Mouse (Mus musculus): Measurements from ENCODE around the gene Git2. TPM values are rescaled to one million over a fixed set of nuclear protein-coding genes. Genes with fewer than 3 reads are reported as not detected.

Git2 gene
- total and polyA plus RNA-seq, 3 experiments = 104 to 227 (median 201) TPM

- DNase-seq (ENCODE audit: low spot score) (peak; percentile 89), ATAC-seq (ENCODE audit: extremely low read depth, insufficient number of reproducible peaks, low FRiP score, poor library complexity, severe bottlenecking) (peak; percentile 75)
- Histone ChIP-seq H3K4me1 (ENCODE audit: insufficient read depth, low read depth, low read length) (peaks cover 23% of the 10 kb centered on the region), H3K36me3 (replicated peaks) (peaks cover 39% of the 10 kb centered on the region), H3K27me3 (ENCODE audit: insufficient read depth, low read length) (peaks cover 34% of the 10 kb centered on the region), H3K4me3 (ENCODE audit: low read depth, low read length) (peak within 1 kb of the TSS; percentile 94), H3K9me3 (replicated peaks) (no peaks in the 10 kb centered on the region)
- TF ChIP-seq CTCF (IDR thresholded peaks at IDR 0.05; ENCODE audit: low read depth, low read length) (peak; percentile 29; the same call in 1 of the 2 replicates), GATA1 (IDR thresholded peaks at IDR 0.05; ENCODE audit: borderline replicate concordance, low read length) (no peak)
These were observed 67.8 kb downstream of the Git2 start, which contains the start of gene Tchp for GRCm38 (mm10) chr5:114707265-114708068. Gene Tchp (plus strand): TSS chr5:114707760.

- Histone ChIP-seq H3K4me3 (ENCODE audit: low read depth, low read length) (no peak overlapping the region), H3K36me3 (replicated peaks) (no peaks in the 10 kb centered on the region), H3K4me1 (ENCODE audit: insufficient read depth, low read depth, low read length) (peaks cover 7% of the 10 kb centered on the region; the same call in 1 of the 2 replicates), H3K27me3 (ENCODE audit: insufficient read depth, low read length) (peaks cover 47% of the 10 kb centered on the region), H3K9me3 (replicated peaks) (no peaks in the 10 kb centered on the region)
- ATAC-seq (ENCODE audit: extremely low read depth, insufficient number of reproducible peaks, low FRiP score, poor library complexity, severe bottlenecking) (peak; percentile 15; the same call in 1 of the 2 replicates), DNase-seq (ENCODE audit: low spot score) (no peak)
- TF ChIP-seq CTCF (IDR thresholded peaks at IDR 0.05; ENCODE audit: low read depth, low read length) = 0 out of 2 replicates have a peak, but pooled peaks have one; percentile 13
- TF ChIP-seq POLR2AphosphoS5 (IDR thresholded peaks at IDR 0.05; ENCODE audit: insufficient replicate concordance, low read depth, low read length) = no peak
These were observed 72.6 kb downstream of the Git2 start for GRCm38 (mm10) chr5:114702403-114703392.

GRCm38 (mm10) chr5:114699015-114699414 is 76.3 kb downstream of the Git2 start:
- Histone ChIP-seq H3K36me3 (replicated peaks) (no peaks in the 10 kb centered on the region), H3K9me3 (replicated peaks) (no peaks in the 10 kb centered on the region), H3K27me3 (ENCODE audit: insufficient read depth, low read length) (peaks cover 50% of the 10 kb centered on the region), H3K4me1 (ENCODE audit: insufficient read depth, low read depth, low read length) (peaks cover 9% of the 10 kb centered on the region; the same call in 1 of the 2 replicates), H3K4me3 (ENCODE audit: low read depth, low read length) (no peak overlapping the region)
- no peak for DNase-seq (ENCODE audit: low spot score)
- no peak for TF ChIP-seq TAL1 (conservative IDR thresholded peaks at IDR 0.05; ENCODE audit: low read depth, low read length)
- no peak for TF ChIP-seq GATA1 (IDR thresholded peaks at IDR 0.05; ENCODE audit: borderline replicate concordance, low read length)
- no peak for TF ChIP-seq POLR2AphosphoS5 (IDR thresholded peaks at IDR 0.05; ENCODE audit: insufficient replicate concordance, low read depth, low read length)
- no peak for TF ChIP-seq GATA2 (IDR thresholded peaks at IDR 0.05; ENCODE audit: borderline replicate concordance, low read depth, low read length)
- no peak for TF ChIP-seq CTCF (IDR thresholded peaks at IDR 0.05; ENCODE audit: low read depth, low read length)
- ATAC-seq (ENCODE audit: extremely low read depth, insufficient number of reproducible peaks, low FRiP score, poor library complexity, severe bottlenecking) = no peak

GRCm38 (mm10) chr5:114698044-114698746 is 77.1 kb downstream of the Git2 start:
- TF ChIP-seq GATA2 (IDR thresholded peaks at IDR 0.05; ENCODE audit: borderline replicate concordance, low read depth, low read length) = no peak
- peaks cover 52% of the 10 kb centered on the region for H3K27me3 ChIP-seq (ENCODE audit: insufficient read depth, low read length)
- no peaks in the 10 kb centered on the region for H3K36me3 ChIP-seq (replicated peaks)
- DNase-seq (ENCODE audit: low spot score) = no peak
- ATAC-seq (ENCODE audit: extremely low read depth, insufficient number of reproducible peaks, low FRiP score, poor library complexity, severe bottlenecking) = no peak
- H3K4me1 ChIP-seq (ENCODE audit: insufficient read depth, low read depth, low read length) = peaks cover 9% of the 10 kb centered on the region; the same call in 1 of the 2 replicates
- no peaks in the 10 kb centered on the region for H3K9me3 ChIP-seq (replicated peaks)
- H3K4me3 ChIP-seq (ENCODE audit: low read depth, low read length) = no peak overlapping the region

GRCm38 (mm10) chr5:114696939-114697338 is 78.4 kb downstream of the Git2 start:
- H3K36me3 ChIP-seq (replicated peaks) = no peaks in the 10 kb centered on the region
- H3K4me1 ChIP-seq (ENCODE audit: insufficient read depth, low read depth, low read length) = peaks cover 9% of the 10 kb centered on the region
- H3K27me3 ChIP-seq (ENCODE audit: insufficient read depth, low read length) = peaks cover 49% of the 10 kb centered on the region
- ATAC-seq (ENCODE audit: extremely low read depth, insufficient number of reproducible peaks, low FRiP score, poor library complexity, severe bottlenecking) (no peak), DNase-seq (ENCODE audit: low spot score) (no peak)
- TF ChIP-seq GATA2 (IDR thresholded peaks at IDR 0.05; ENCODE audit: borderline replicate concordance, low read depth, low read length) (no peak), POLR2AphosphoS5 (IDR thresholded peaks at IDR 0.05; ENCODE audit: insufficient replicate concordance, low read depth, low read length) (no peak), GATA1 (IDR thresholded peaks at IDR 0.05; ENCODE audit: borderline replicate concordance, low read length) (no peak), TAL1 (conservative IDR thresholded peaks at IDR 0.05; ENCODE audit: low read depth, low read length) (no peak), CTCF (IDR thresholded peaks at IDR 0.05; ENCODE audit: low read depth, low read length) (no peak)
- H3K4me3 ChIP-seq (ENCODE audit: low read depth, low read length) = no peak overlapping the region
- no peaks in the 10 kb centered on the region for H3K9me3 ChIP-seq (replicated peaks)

GRCm38 (mm10) chr5:114695775-114696174 is 79.5 kb downstream of the Git2 start:
- DNase-seq (ENCODE audit: low spot score) (no peak), ATAC-seq (ENCODE audit: extremely low read depth, insufficient number of reproducible peaks, low FRiP score, poor library complexity, severe bottlenecking) (no peak)
- peaks cover 53% of the 10 kb centered on the region for H3K27me3 ChIP-seq (ENCODE audit: insufficient read depth, low read length)
- no peak overlapping the region for H3K4me3 ChIP-seq (ENCODE audit: low read depth, low read length)
- H3K4me1 ChIP-seq (ENCODE audit: insufficient read depth, low read depth, low read length) = peaks cover 17% of the 10 kb centered on the region
- H3K36me3 ChIP-seq (replicated peaks) = no peaks in the 10 kb centered on the region
- TF ChIP-seq GATA2 (IDR thresholded peaks at IDR 0.05; ENCODE audit: borderline replicate concordance, low read depth, low read length) (no peak), POLR2AphosphoS5 (IDR thresholded peaks at IDR 0.05; ENCODE audit: insufficient replicate concordance, low read depth, low read length) (no peak), CTCF (IDR thresholded peaks at IDR 0.05; ENCODE audit: low read depth, low read length) (no peak), TAL1 (conservative IDR thresholded peaks at IDR 0.05; ENCODE audit: low read depth, low read length) (no peak)
- no peaks in the 10 kb centered on the region for H3K9me3 ChIP-seq (replicated peaks)

Measured in G1E (cell line).